Mouse (Mus musculus) cerebellum, postnatal 36 days (tissue): ENCODE measurements at regions not wholly inside any gene's neighbourhood (a gene's known extent, or its start where the extent isn't known, plus 50 kb on each side); places are given as distances from the start of the nearest gene placed in this dataset.

Source experiments
- DNase-seq, 2 experiments: peaks; one replicate each; pipeline ENCODE4 v3.0.0; 2021 to 2022; ENCODE audit warnings: mixed read lengths in 2 of 2

DNA sequence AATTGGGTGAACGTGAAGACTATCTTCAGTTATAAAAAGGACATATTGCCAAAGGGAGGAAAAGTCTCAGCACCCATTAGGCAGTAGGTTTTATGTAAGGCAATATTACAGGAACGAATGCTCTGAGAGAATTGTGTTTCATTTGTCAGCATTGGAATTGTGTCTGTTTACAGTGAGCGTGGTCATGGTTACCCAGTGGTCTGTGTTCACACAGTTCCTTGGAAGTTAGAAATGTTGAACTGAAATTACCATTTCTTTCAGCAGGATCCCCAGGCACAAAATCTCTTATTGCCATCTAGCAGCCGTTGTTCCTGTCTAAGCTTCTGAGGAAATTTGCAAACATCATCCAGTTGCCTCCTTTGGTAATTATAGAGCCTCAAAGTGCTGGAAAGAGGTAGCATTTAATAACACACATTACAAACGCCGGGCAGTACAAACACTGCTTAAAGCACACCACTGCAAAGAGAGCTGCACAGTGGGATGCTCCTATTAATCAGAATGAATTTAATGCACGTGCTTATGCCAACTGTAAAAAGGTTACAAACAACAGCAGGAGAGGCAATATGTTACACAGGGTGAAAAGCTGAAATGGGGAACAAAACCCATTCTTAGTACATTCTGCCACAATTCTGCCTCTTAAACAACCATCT is 555.4 kb upstream of the Marcks start:
- no peak for DNase-seq

DNA sequence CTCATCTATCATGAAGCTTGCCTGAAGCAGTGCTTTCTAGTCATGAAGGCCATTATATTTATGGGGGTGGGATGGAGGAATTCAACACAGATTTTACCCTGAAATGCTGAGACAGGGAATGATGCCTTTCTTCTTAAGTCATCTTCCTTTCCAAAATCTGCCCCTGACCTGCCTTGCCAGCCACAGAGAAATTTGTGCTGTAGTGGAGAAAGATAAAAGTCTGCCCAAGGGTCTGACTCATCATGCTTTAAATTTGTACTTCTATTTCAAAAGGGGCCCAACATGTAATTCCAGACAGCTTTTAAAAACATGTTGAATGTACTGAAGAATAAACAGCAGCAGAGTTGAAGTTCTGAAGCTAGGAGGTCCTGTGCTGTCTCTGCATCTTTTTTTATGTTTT is 554.1 kb upstream of the Marcks start:
- DNase-seq, result no peak

DNA sequence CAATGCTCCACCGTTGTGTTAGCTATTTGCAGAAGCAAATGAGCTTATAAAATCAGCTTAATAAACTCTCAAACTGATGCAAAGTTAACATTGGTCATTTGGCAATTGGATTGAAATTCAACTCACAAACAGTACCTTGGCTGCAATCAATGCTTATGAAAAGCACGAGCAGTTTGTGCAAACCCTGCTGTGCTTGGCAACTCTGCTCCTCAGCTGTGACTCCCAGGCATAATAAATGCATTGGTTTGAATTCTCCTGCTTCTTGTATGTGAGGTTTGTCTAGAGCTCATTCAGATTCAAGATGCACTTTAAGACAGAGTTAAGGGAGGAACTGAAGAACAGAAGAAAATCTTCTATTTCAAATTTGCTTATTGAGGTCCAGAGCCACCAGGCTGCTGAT is 553.2 kb upstream of the Marcks start:
- peak; percentile 36 to 46 for DNase-seq

DNA sequence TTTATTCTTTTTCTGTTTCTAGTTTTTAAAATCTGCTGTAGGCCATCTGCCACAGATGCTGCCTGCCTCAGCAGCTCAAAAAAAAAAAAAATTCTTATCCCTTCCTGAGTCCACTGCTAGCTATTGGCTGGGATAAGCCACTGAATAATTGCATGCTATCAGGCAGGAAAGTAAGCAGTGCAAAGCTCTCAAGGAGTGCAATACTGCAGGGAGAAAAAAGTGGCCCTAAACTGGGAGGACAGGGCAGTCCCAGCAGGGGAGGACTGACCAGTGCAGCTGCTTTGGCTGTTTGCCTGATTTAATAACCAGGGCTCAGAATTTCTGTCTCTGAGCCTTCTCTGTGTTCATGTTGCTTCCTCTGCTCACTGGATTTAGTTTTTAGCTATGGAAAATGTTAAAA is 544.4 kb upstream of the Marcks start:
- no peak for DNase-seq

DNA sequence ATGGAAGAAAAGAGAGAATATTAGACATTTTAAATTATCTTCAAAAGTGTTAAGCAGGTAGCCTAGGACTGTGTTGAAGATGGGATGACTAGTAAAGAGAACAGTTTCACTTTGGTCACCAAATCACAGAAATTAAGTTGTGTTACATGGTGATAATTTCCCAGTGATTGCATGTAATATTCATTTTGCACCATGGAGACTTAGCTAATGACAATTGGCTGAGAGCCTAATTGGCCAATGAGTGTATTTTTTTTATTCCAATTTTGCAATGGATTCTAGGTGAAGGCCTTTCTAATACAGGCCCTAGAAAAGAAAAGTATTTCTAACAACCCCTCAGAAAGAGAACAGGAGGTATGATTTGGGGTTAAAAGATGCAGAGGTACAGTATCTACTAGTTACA is 541.9 kb upstream of the Marcks start:
- DNase-seq, result no peak

DNA sequence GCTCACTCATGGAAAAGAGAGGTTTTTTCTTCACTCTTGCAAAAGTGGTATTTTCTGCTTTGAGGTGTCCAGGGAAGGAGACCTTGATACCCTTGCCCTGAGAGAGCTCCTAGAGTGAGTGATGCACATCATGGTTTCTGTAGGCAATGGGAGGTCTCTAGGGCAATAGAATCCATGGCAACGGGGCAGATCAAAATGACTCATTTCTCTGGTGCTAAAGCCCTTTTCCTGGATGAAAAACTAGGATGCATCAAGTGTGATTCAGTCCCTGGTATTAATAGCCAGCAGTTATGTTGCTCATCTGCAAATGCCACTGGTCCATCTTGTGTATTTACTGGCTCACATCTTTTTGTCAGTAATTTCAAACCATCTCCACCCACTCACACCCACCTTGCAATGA is 539.1 kb upstream of the Marcks start:
- no peak for DNase-seq

DNA sequence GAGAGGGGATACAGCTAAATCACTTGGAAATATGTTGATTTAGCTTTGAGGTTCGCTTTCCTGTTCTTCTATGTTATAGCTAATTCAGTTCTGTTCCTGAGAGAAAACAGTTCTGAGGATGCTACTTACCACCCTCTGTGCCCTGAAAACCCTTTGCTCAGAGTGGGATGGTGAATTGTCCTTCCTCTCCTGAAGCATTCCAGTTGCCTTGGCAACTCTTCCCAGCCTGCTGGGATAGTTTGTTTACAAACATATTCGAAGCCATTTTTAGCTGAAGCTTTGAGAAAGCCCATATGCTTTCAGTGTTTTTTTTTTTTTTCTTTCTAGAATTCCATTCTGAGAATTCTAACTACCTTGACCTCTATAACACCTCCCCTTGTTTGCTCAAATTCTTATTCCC is 530.1 kb upstream of the Marcks start:
- peak; percentile 14 for DNase-seq

DNA sequence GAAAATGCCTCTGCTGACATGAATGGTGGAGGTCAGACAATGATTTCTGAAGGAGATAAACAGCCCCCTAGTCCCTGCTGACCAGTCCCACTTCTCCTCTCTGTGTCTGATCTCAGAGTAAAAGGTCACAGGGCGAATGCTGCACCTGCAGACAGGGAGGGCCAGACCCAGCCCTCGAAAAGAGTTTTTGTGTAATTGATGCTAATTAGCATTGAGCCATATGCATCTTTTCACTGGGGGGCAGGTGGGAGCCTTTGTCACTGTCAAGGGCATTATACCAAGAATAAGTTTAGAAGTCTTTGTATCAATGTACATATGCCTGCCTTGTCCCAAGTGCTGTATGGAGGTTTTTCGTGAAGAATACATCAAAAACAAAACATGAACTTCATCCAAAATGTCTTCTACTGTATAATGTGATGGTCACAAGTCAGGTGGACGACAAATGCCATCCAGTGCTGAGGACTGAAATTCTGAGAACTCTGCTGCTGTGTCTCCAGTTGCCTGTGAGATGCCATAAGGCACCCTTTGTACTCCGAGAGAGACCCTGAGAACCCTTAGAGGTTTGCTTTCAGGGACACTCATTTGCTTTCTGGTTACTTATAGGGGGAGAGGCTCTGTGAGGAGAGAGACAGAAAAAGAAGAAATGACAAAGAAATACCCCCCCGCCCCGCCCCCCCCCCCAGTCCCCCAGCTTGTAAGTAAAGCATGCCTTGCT is 528.5 kb upstream of the Marcks start:
- no peak for DNase-seq

DNA sequence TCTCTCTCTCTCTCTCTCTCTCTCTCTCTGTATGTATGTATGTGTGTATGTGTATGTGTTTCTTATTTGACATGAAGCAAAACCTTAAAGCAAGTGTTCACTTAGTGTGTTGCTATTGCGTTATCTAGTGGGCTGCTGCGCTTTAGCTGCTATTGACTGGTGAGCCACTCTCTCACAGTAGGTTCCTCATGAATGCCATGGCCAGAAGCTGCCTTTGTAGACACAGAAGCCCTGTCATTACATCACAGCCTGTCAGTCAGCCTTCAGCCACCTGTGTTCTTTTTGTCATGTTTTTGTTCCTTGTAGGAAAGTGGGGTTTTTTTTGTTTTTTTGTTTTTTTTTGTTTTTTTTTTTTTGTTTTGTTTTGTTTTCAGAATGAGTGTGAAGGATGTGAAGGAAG is 527.8 kb upstream of the Marcks start:
- no peak for DNase-seq

DNA sequence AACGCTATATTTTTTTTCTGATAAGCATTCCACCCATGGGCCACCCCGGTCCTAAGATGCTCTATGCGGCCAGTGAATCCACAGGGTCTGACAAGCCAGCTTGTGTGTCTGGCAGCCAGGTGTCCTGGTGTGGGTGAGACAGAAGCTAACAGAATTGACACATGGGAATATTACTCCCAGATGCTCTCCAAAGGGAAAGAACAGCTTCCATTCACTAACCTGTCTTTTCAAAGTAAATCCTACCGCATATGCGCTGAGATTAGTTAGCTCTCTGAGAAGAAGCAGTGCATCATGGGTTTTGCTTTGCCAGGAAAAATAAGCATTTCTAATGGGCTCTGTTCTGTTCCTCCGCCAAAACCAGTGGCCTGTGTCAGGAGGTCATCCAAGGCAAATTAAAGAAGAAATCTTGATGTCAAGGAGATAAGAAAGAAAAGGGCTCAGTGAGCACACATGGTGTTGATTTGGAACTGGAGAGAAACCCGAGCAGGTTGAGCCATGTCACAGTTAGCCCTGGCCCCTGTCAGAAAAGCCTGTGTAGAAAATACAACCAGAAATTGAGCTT is 498.4 kb upstream of the Marcks start:
- DNase-seq, result peak; percentile 5 to 8

DNA sequence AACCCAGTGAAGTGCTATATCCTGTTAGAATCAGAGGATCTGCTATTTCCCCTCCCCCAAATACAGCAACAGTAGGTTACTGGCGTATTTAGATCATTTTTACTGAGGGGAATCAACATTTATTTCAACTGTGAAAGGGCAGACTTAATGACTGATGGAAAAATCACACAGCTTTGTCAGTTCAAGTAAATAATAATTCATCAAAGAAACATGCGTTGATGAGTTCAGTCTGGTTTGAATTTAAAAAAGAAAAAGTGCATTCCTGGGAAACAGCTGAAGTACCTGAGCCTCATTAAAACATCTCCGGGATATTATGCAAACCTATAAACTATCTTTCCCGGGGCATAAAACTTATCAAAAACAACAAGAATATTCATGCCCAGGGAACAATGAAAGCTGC is 497.7 kb upstream of the Marcks start:
- DNase-seq, result no peak

DNA sequence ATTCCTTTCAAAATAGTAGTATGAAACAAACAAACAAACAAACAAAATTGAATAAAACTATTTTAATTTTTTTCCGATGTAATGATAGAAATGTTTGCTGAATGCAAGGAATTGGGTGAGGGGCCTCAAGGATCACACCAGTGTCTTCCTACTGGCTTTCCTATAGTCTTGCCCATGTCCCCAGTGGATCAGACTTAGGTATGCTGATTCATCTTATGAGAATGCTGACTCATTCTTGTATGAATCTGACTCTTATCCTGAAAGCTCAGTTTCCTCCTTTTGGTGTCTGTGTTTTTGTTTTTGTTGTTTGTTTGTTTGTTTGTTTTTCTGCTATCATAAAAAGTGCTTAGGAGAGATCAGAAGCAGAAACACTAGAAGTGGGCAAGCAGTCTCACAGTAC is 491.7 kb upstream of the Marcks start:
- DNase-seq, result no peak

DNA sequence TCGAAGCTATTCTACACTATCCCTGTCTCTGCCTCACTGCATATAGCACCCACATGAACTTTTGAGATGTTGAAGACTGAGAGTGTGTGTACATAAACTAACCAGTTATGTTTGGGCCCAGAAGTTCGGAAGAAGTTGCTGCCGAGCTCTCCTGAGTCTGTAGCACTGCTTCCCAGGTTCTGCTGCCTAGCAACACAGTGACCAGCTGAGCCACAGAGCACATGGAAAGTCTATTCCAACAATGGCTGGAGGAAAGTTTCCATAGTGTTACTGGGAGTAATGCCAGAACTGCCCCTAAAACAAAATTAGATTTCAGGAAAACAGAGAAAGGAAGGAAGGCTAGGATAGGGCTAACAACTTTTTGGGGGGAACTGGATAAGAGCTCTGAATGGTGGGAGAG is 489.2 kb upstream of the Marcks start:
- no peak for DNase-seq

DNA sequence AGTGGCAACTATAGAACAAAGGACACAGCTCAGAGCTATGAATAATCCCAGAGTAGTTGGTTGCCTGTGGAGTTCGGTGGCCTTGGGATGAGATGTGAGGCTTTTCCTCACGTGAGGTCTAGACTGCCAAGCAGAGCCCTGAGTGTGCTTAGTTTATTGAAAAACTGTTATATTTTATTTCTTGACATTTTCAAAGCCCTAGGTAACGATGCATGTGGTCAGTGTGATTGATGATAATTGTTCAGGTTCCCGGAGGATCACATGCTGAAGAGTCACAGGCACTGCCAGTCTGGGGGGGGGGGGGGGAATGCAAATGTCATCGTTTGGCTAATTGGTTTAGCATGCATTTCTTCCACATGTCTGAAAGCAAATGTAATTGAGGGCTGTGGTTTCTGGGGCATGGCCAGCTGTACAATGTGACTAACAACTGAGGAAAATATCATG is 488.1 kb upstream of the Marcks start:
- no peak for DNase-seq

DNA sequence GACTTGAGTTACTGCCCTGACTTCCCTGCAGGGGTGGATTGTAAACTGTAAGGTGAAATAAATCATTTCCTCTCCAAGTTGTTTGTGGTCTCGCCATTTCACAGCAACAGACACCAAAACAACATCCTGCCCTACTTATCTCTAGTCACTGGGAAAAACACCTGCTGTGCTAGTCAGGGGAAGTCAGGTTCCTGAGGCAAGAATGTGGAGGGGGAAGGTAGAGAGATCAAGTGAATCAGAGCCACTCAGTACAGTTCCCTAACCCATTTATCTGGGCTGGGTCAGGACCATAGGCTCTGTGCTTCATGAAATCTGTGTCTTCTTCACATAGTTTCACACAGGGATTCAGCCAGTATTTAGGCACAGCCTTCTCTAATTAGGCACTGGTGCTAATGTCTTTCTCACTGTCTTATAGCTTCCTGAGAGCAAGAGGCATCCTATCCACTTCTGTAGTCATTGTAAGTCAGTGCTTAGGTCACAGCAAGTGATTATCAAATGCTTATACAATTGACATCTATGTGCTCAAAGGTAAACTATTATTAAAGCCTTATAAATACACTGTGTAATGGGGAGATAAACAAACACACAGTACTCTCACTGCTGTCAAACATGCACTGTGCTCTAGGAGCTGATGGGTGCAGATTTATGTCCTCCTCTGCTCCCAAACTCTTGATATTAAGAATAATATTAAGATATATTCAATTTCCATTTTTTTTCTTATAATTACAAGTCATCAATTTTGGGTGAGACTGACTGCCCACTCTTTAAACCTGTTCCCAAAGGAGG is 487.4 kb upstream of the Marcks start:
- DNase-seq, result no peak

DNA sequence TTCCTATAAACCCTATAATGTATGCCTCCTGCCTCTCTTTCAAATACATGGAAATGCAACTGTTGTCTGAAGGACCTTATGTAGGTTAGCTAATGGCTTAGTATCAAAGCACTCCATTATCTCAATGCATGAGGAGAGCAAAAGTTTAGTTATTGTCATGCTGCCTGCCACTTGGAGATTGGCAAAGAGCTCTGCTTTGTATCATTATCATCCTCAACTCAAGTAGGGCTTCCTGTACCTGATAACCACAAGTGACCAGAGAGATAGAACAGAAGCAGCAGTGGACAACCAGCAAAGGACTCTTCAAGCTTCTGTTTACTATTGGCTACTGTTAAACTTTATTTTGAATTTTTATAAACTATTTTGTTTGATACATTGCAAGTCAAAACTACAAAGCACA is 484.3 kb upstream of the Marcks start:
- DNase-seq, result no peak

DNA sequence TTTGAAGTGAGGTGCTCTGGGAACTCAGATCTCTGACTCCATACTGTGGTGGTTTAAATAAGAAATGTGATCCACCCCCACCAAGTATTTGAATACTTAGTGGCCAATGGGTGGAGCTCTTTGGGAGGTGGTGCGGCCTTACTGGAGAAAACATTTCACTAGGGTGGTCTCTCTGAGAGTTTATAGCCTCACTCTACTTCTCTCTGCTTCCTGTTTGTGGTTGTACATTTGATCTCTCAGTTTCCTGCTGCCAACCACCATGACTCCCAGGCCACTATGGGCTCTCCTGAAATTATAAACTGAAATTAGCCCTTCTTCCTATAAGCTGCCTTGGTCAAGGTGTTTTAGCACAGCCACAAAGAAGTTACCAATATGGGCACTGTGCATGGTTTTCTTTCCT is 479.9 kb upstream of the Marcks start:
- DNase-seq, result no peak

DNA sequence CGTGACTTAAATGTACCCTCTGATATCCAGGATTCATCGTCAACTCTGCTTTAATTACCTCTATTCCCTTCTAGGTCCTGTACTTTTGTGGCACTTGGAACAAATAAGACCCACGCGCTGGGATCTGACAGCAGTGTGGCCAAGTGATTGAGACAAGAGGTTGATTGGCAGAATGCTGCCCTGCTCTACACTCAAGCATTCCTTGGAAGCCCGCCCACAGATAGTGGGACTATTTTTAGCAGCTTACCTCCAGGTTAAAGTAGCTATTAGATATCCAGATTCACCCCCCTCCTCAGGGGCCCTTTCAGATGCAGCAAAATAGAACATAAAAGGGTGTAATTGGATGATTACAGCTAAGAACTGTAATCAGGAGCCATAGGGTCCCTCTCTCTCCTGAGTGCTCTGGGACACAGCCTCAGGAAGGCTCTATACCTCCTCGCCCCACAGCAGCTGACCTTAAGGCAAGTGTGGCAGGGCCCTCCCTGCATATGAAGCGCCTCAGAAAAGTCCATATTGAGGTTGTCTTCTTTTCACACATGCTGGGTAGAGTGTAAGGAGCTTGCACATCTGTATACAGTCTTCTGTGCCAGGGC is 479.1 kb upstream of the Marcks start:
- peak in 1 of 2 experiments; percentile 2 for DNase-seq

DNA sequence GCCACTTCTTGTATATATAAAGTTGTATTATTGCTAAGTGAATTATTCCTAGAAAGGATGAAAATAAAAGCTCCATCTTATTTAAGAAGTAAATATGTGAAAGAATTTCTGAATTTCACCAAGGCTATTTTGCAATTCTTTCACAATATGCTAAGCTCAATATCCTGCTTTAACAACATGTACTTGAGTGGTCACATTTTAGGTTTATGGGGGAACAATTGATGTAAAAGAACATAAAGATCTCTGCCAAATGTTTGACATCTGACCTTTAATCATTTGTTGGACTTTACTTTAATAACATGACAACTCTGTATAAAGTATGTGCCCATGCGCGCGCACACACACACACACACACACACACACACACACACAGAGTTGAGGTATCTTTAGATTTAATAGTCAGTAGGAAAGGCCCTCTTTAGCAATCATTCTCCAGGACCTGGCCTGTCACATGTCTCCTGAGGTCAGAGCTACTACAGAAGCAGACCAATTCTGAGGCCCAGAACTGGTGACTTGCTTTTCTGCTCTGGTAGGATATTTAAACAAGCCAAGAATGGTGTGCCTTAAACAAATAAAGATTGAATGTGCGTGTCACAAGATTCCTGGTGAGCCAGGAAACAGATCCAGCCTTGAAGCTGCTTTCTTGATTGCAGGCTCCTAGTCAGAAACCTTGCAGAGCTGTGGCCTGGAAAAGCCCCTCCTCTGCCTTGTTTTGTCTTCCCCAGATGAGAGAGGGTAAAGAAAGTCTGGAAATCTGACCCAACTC is 477.4 kb upstream of the Marcks start:
- no peak for DNase-seq

DNA sequence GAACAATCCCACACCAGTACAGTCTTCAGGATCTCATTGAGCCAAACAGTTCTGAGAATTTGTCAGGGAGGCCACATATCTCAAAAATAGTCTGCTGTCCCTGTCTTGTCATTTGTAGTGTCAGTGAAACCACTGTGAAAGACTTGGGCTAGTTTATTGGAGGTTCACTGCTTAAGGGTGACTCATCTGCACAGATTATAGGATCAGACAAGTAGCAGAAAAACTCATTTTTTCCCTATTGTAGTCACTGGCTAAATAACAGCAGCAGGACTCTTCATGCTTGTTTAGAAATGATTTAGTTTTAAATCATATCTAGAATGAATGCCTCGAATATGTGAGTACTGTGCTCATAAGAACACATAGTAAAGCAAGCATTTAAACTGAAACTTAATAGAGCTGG is 475.2 kb upstream of the Marcks start:
- DNase-seq, result no peak

DNA sequence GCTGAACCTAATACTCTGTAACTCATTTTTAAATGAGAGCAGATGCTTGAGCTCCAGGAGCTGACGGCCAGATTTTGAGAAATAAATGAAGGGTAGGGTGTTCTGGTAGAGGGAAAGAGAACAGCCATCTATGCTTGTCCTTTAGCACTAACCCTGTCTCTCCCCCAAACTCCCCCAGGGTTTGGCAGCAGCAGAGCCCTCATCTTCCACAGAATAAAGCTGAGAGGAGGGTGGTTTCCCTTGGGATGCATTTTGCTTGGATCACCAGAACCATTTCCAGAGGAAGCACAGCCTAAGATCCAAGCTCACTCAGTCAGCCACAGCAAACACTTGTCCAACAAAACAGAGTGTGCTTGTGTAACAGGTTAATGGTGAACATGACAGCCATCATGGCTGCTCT is 464.8 kb upstream of the Marcks start:
- no peak for DNase-seq

DNA sequence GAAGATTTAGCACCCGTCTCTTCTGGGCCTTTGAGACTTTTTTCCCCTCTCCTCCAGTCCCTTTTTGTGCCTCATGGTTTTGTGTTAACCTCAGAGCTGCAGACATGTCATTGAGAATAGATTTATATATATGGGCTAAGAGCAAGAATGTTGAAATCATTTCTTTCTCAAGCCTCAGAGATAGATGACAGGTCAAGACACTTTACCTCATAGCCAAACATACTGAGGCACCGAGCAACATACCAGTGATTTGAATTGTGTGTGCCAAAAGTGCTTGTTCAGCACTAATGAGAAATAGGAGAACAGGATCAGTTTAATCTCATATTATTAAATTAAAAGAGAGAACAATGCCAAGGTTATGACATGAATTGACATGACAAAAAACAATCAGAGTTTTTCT is 464.2 kb upstream of the Marcks start:
- no peak for DNase-seq

DNA sequence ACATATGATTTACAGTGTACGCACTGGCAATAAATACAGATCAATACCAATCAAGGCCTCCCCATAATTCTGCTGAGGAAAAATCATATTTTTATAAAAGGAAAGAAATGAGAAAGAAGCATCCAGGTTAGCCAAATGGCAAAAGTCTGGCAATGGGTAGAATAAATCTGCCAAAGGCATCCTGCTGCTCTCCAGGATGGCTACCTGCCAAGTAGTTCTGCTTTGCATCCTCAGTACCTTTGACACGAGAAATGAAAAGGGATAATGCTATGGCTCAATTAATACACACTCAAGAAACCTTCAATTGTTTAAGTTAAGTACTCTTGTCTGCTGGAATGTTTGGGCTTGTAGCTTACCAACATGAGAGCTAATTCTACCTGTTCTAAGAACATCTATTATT is 451.2 kb upstream of the Marcks start:
- DNase-seq, result peak; percentile 59 to 70
